20 mouse cellular contexts compared by ENCODE assay signal in the genomic region with DNA sequence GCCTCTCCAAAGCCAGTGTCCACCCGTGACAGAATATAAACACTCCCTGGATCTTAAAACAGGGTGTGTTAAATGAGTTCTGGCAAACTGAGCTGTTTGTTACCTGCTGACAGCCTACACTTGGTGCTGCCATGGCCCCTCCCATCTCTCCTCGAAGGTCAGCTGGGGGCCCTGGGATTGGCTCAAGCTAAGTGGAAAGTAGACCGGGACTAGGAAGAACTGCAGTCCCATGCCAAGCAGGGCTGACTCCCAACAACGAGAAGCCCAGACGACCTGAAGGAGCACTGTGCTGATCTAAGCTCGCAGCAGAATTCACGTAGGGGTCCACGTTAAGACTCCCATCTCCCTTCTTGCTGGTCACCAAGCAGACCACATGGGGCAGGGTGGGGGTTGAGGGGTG. TPM values are rescaled to one million over a fixed set of nuclear protein-coding genes. Genes with fewer than 3 reads are reported as not detected.
A peak's percentile ranks its signal among the peaks of the same experiment; 100 is the strongest.
DNase-seq lines count a peak whose midpoint lies in the region; ATAC-seq lines count a peak whose summit lies in the region.
"Had no signal": no experiment of that assay in that cellular context is flagged by ENCODE, and none has a peak within 500 bp of the region (broad histone marks: within the 10 kb centered on the region; RNA-seq: fewer than 3 reads in every experiment).

No protein-coding gene starts in this region.

- peak; percentile 38 for DNase-seq in gastrocnemius, postnatal 25 days
- no peak for DNase-seq in gastrocnemius, postnatal 4 days (ENCODE audit: low spot score in 2 of 2)
- DNase-seq in kidney, adult 9 months, result no peak
- DNase-seq in heart, postnatal 4 days, result peak; percentile 33
- DNase-seq in thymus, postnatal 4 days, result no peak
- DNase-seq: adrenal gland, adult 2 months; cerebellum, adult 11-12 months had no signal

- H3K4me1 ChIP-seq in kidney, embryonic 16.5 days (ENCODE audit: insufficient read depth, low read length), result peaks cover 24% of the 10 kb centered on the region
- peaks cover 68% of the 10 kb centered on the region for H3K4me1 ChIP-seq in heart, embryonic 12.5 days (replicated peaks)

- H3K36me3 ChIP-seq in kidney, embryonic 16.5 days (ENCODE audit: insufficient read depth, low read length), result peaks cover 21% of the 10 kb centered on the region; the same call in 1 of the 2 replicates
- peaks cover 29% of the 10 kb centered on the region for H3K36me3 ChIP-seq in heart, embryonic 12.5 days

- WGBS in kidney, embryonic 16.5 days, result 55% methylated on average over 8 of the region's 8 CpGs
- 61% methylated on average over 8 of the region's 8 CpGs for WGBS in heart, embryonic 12.5 days

- 0 out of 2 replicates have a peak, but pooled peaks have one; percentile 32 for ATAC-seq in kidney, embryonic 16.5 days (ENCODE audit: low FRiP score, low TSS enrichment)
- ATAC-seq in heart, embryonic 12.5 days (ENCODE audit: insufficient number of reproducible peaks, low FRiP score), result 0 out of 2 replicates have a peak, but pooled peaks have one; percentile 54
- ATAC-seq: forebrain, embryonic 16.5 days; hindbrain, postnatal 0 days; intestine, embryonic 16.5 days had no signal

- no peak overlapping the region for H3K4me2 ChIP-seq in kidney, embryonic 16.5 days (replicated peaks; ENCODE audit: low read depth, low read length)
- H3K4me2 ChIP-seq in heart, embryonic 12.5 days, result no peak overlapping the region
- H3K4me2 ChIP-seq: heart, embryonic 13.5 days; limb, embryonic 15.5 days; lung, embryonic 15.5 days; midbrain, embryonic 12.5 days had no signal

- H3K27ac ChIP-seq in kidney, embryonic 16.5 days (ENCODE audit: low read length), result no peak overlapping the region
- H3K27ac ChIP-seq in heart, embryonic 12.5 days (ENCODE audit: poor library complexity, severe bottlenecking), result no peak overlapping the region
- H3K27ac ChIP-seq: embryonic facial prominence, embryonic 10.5 days; heart, embryonic 13.5 days; hindbrain, postnatal 0 days; kidney, postnatal 0 days; left cerebral cortex, adult 2 months; limb, embryonic 15.5 days; liver, embryonic 14.5 days; lung, embryonic 15.5 days; midbrain, embryonic 12.5 days had no signal

- no peak overlapping the region for H3K9ac ChIP-seq in kidney, embryonic 16.5 days (replicated peaks; ENCODE audit: low read length)
- H3K9ac ChIP-seq in heart, embryonic 12.5 days, result no peak overlapping the region
- H3K9ac ChIP-seq: heart, embryonic 13.5 days; limb, embryonic 15.5 days; liver, embryonic 14.5 days; lung, embryonic 15.5 days; midbrain, embryonic 12.5 days had no signal

- no peak overlapping the region for H3K4me3 ChIP-seq in kidney, embryonic 16.5 days (ENCODE audit: low read length)
- H3K4me3 ChIP-seq in heart, embryonic 12.5 days, result no peak overlapping the region
- H3K4me3 ChIP-seq: embryonic facial prominence, embryonic 10.5 days; heart, embryonic 13.5 days; left cerebral cortex, adult 2 months; limb, embryonic 15.5 days; lung, embryonic 15.5 days; midbrain, embryonic 12.5 days had no signal

- no peaks in the 10 kb centered on the region for H3K27me3 ChIP-seq in kidney, embryonic 16.5 days (ENCODE audit: insufficient read depth, low read length)
- no peaks in the 10 kb centered on the region for H3K27me3 ChIP-seq in heart, embryonic 12.5 days (replicated peaks)
- H3K27me3 ChIP-seq: heart, embryonic 13.5 days; limb, embryonic 15.5 days; lung, embryonic 15.5 days; midbrain, embryonic 12.5 days had no signal

- H3K9me3 ChIP-seq in kidney, embryonic 16.5 days (ENCODE audit: low read length), result no peaks in the 10 kb centered on the region
- no peaks in the 10 kb centered on the region for H3K9me3 ChIP-seq in heart, embryonic 12.5 days (replicated peaks)
- H3K9me3 ChIP-seq: embryonic facial prominence, embryonic 10.5 days; heart, embryonic 13.5 days; limb, embryonic 15.5 days; lung, embryonic 15.5 days; midbrain, embryonic 12.5 days had no signal

RNA-seq across cellular contexts. Expression of gene Uck2, which starts 48.3 kb away (rescaled TPM):
- total RNA-seq in gastrocnemius, postnatal 25 days (2021), result 10 to 100 TPM; 16.9 to 29.3 TPM
- total RNA-seq in gastrocnemius, postnatal 4 days (2021), result 10 to 100 TPM; 26.9 to 29.9 TPM
- 67.7 and 72.3 TPM in 2 replicates for polyA plus RNA-seq in kidney, embryonic 16.5 days (2015; fragmentation: Nextera tagmentation; extraction: Ambion mirVana)
- polyA plus RNA-seq in heart, embryonic 12.5 days (2016; fragmentation: Nextera tagmentation; extraction: Ambion mirVana), result 68.9 and 75.3 TPM in 2 replicates
- total RNA-seq in heart, postnatal 4 days (2021), result 10 to 100 TPM; 55.0 to 55.7 TPM

Comparison
In these comparisons a context has a peak if more than half of its experiments do, and no peak if none do; other contexts are left out.
1. DNase-seq: peak in gastrocnemius, postnatal 25 days (single experiment) and heart, postnatal 4 days (single experiment); none in gastrocnemius, postnatal 4 days (0 of 2), kidney, adult 9 months (single experiment) and thymus, postnatal 4 days (single experiment).